Mouse (Mus musculus): ENCODE results near the gene Phlda2. TPM values are rescaled to one million over a fixed set of nuclear protein-coding genes. Genes with fewer than 3 reads are reported as not detected.
A peak's percentile ranks its signal among the peaks of the same experiment; 100 is the strongest.

The Phlda2 gene
- polyA plus RNA-seq, 1 experiment from 2014 or later = 1.5 TPM

- no peaks in the 10 kb centered on the region for H3K27me3 ChIP-seq
- no peak overlapping the region for H3K4me2 ChIP-seq (replicated peaks)
- no peak overlapping the region for H3K27ac ChIP-seq (replicated peaks)
- H3K9me3 ChIP-seq = no peaks in the 10 kb centered on the region
- 80% methylated on average over 4 of the region's 4 CpGs for WGBS
- H3K9ac ChIP-seq (replicated peaks) = no peak overlapping the region
- peaks cover 97% of the 10 kb centered on the region for H3K36me3 ChIP-seq
- no peak overlapping the region for H3K4me3 ChIP-seq
- H3K4me1 ChIP-seq = no peaks in the 10 kb centered on the region
- no peak for ATAC-seq (ENCODE audit: low FRiP score, low read depth)
These were observed 16.4 kb upstream of the Phlda2 start for GRCm38 (mm10) chr7:143519333-143519732.

GRCm38 (mm10) chr7:143514416-143514768 lies 11.4 kb upstream of the Phlda2 start:
- H3K9me3 ChIP-seq = no peaks in the 10 kb centered on the region
- H3K4me3 ChIP-seq = no peak overlapping the region
- no peak overlapping the region for H3K9ac ChIP-seq (replicated peaks)
- no peak overlapping the region for H3K27ac ChIP-seq (replicated peaks)
- peaks cover 63% of the 10 kb centered on the region for H3K36me3 ChIP-seq
- no peak overlapping the region for H3K4me2 ChIP-seq (replicated peaks)
- H3K27me3 ChIP-seq = no peaks in the 10 kb centered on the region
- WGBS = 99% methylated on average over 4 of the region's 4 CpGs
- no peak for ATAC-seq (ENCODE audit: low FRiP score, low read depth)
- H3K4me1 ChIP-seq = no peaks in the 10 kb centered on the region

- WGBS = 95% methylated on average over 10 of the region's 10 CpGs
- peaks cover 58% of the 10 kb centered on the region for H3K36me3 ChIP-seq
- H3K4me1 ChIP-seq = no peaks in the 10 kb centered on the region
- H3K9ac ChIP-seq (replicated peaks) = no peak overlapping the region
- H3K9me3 ChIP-seq = no peaks in the 10 kb centered on the region
- H3K4me2 ChIP-seq (replicated peaks) = no peak overlapping the region
- no peak for ATAC-seq (ENCODE audit: low FRiP score, low read depth)
- H3K27ac ChIP-seq (replicated peaks) = no peak overlapping the region
- H3K4me3 ChIP-seq = no peak overlapping the region
- H3K27me3 ChIP-seq = no peaks in the 10 kb centered on the region
These were observed 10.9 kb upstream of the Phlda2 start for GRCm38 (mm10) chr7:143513763-143514415.

GRCm38 (mm10) chr7:143511335-143511712 lies 8.4 kb upstream of the Phlda2 start:
- H3K36me3 ChIP-seq = peaks cover 32% of the 10 kb centered on the region
- no peak overlapping the region for H3K4me2 ChIP-seq (replicated peaks)
- no peaks in the 10 kb centered on the region for H3K4me1 ChIP-seq
- H3K9me3 ChIP-seq = no peaks in the 10 kb centered on the region
- no peak overlapping the region for H3K27ac ChIP-seq (replicated peaks)
- no peak overlapping the region for H3K4me3 ChIP-seq
- no peak overlapping the region for H3K9ac ChIP-seq (replicated peaks)
- no peak for ATAC-seq (ENCODE audit: low FRiP score, low read depth)
- peaks cover 4% of the 10 kb centered on the region; the same call in 1 of the 2 replicates for H3K27me3 ChIP-seq

GRCm38 (mm10) chr7:143510593-143511334 lies 7.8 kb upstream of the Phlda2 start:
- no peak for ATAC-seq (ENCODE audit: low FRiP score, low read depth)
- 90% methylated on average over 3 of the region's 3 CpGs for WGBS

GRCm38 (mm10) chr7:143509566-143509965 lies 6.6 kb upstream of the Phlda2 start:
- no peak overlapping the region for H3K9ac ChIP-seq (replicated peaks)
- H3K27ac ChIP-seq (replicated peaks) = no peak overlapping the region
- H3K36me3 ChIP-seq = peaks cover 17% of the 10 kb centered on the region
- H3K9me3 ChIP-seq = no peaks in the 10 kb centered on the region
- H3K4me2 ChIP-seq (replicated peaks) = no peak overlapping the region
- H3K4me1 ChIP-seq = no peaks in the 10 kb centered on the region
- ATAC-seq (ENCODE audit: low FRiP score, low read depth) = no peak
- WGBS = 67% methylated on average over 1 of the region's 1 CpGs
- H3K4me3 ChIP-seq = no peak overlapping the region
- H3K27me3 ChIP-seq = peaks cover 15% of the 10 kb centered on the region

More at GRCm38 (mm10) chr7:143510593-143511334, 7.8 kb upstream of the Phlda2 start:
- no peaks in the 10 kb centered on the region for H3K4me1 ChIP-seq
- H3K4me3 ChIP-seq = no peak overlapping the region
- no peak overlapping the region for H3K27ac ChIP-seq (replicated peaks)
- peaks cover 29% of the 10 kb centered on the region for H3K36me3 ChIP-seq
- H3K9ac ChIP-seq (replicated peaks) = no peak overlapping the region
- H3K4me2 ChIP-seq (replicated peaks) = no peak overlapping the region
- no peaks in the 10 kb centered on the region for H3K9me3 ChIP-seq
- peaks cover 6% of the 10 kb centered on the region; the same call in 1 of the 2 replicates for H3K27me3 ChIP-seq

- WGBS = 26% methylated on average over 7 of the region's 7 CpGs
These were observed 3.7 kb upstream of the Phlda2 start for GRCm38 (mm10) chr7:143506675-143507074.

GRCm38 (mm10) chr7:143506271-143506670 lies 3.3 kb upstream of the Phlda2 start:
- WGBS = 64% methylated on average over 7 of the region's 7 CpGs
- H3K4me3 ChIP-seq = no peak overlapping the region
- ATAC-seq (ENCODE audit: low FRiP score, low read depth) = no peak

More at GRCm38 (mm10) chr7:143506675-143507074, 3.7 kb upstream of the Phlda2 start:
- Histone ChIP-seq H3K9ac (replicated peaks) (no peak overlapping the region), H3K4me1 (peaks cover 13% of the 10 kb centered on the region), H3K36me3 (no peaks in the 10 kb centered on the region), H3K4me2 (replicated peaks) (no peak overlapping the region), H3K4me3 (no peak overlapping the region), H3K27ac (replicated peaks) (no peak overlapping the region), H3K27me3 (peaks cover 44% of the 10 kb centered on the region), H3K9me3 (no peaks in the 10 kb centered on the region)
- no peak for ATAC-seq (ENCODE audit: low FRiP score, low read depth)

GRCm38 (mm10) chr7:143505823-143506222 lies 2.9 kb upstream of the Phlda2 start:
- Histone ChIP-seq H3K4me1 (peaks cover 16% of the 10 kb centered on the region), H3K9ac (replicated peaks) (no peak overlapping the region), H3K27me3 (peaks cover 53% of the 10 kb centered on the region), H3K9me3 (no peaks in the 10 kb centered on the region), H3K36me3 (no peaks in the 10 kb centered on the region), H3K27ac (replicated peaks) (no peak overlapping the region), H3K4me3 (no peak overlapping the region), H3K4me2 (replicated peaks) (no peak overlapping the region)
- WGBS = 30% methylated on average over 11 of the region's 11 CpGs
- ATAC-seq (ENCODE audit: low FRiP score, low read depth) = no peak

More at GRCm38 (mm10) chr7:143506271-143506670, 3.3 kb upstream of the Phlda2 start:
- H3K27me3 ChIP-seq = peaks cover 48% of the 10 kb centered on the region
- H3K27ac ChIP-seq (replicated peaks) = no peak overlapping the region
- no peak overlapping the region for H3K9ac ChIP-seq (replicated peaks)
- no peaks in the 10 kb centered on the region for H3K9me3 ChIP-seq
- H3K4me2 ChIP-seq (replicated peaks) = no peak overlapping the region
- no peaks in the 10 kb centered on the region for H3K36me3 ChIP-seq
- peaks cover 16% of the 10 kb centered on the region for H3K4me1 ChIP-seq

- peaks cover 57% of the 10 kb centered on the region for H3K27me3 ChIP-seq
- H3K4me1 ChIP-seq = peaks cover 16% of the 10 kb centered on the region
- no peak overlapping the region for H3K27ac ChIP-seq (replicated peaks)
- H3K9ac ChIP-seq (replicated peaks) = no peak overlapping the region
- 93% methylated on average over 2 of the region's 2 CpGs for WGBS
- H3K4me2 ChIP-seq (replicated peaks) = no peak overlapping the region
- no peak overlapping the region for H3K4me3 ChIP-seq
- H3K36me3 ChIP-seq = no peaks in the 10 kb centered on the region
- no peak for ATAC-seq (ENCODE audit: low FRiP score, low read depth)
- no peaks in the 10 kb centered on the region for H3K9me3 ChIP-seq
These were observed 2.5 kb upstream of the Phlda2 start for GRCm38 (mm10) chr7:143505411-143505810.

- Histone ChIP-seq H3K27me3 (peaks cover 70% of the 10 kb centered on the region), H3K4me2 (replicated peaks) (no peak overlapping the region), H3K4me1 (peaks cover 16% of the 10 kb centered on the region), H3K9me3 (no peaks in the 10 kb centered on the region), H3K27ac (replicated peaks) (no peak overlapping the region), H3K36me3 (no peaks in the 10 kb centered on the region), H3K9ac (replicated peaks) (no peak overlapping the region), H3K4me3 (no peak overlapping the region)
- WGBS = 88% methylated on average over 6 of the region's 6 CpGs
- no peak for ATAC-seq (ENCODE audit: low FRiP score, low read depth)
These were observed 976 bp upstream of the Phlda2 start for GRCm38 (mm10) chr7:143503926-143504325.

- 5% methylated on average over 55 of the region's 55 CpGs for WGBS
- H3K36me3 ChIP-seq = no peaks in the 10 kb centered on the region
These were observed 1.1 kb downstream of the Phlda2 start for GRCm38 (mm10) chr7:143501643-143502417.

More at GRCm38 (mm10) chr7:143501643-143502417, 1.1 kb downstream of the Phlda2 start:
- H3K4me1 ChIP-seq = peaks cover 16% of the 10 kb centered on the region
- no peaks in the 10 kb centered on the region for H3K9me3 ChIP-seq
- H3K9ac ChIP-seq (replicated peaks) = no peak overlapping the region
- H3K27me3 ChIP-seq = peaks cover 80% of the 10 kb centered on the region
- H3K27ac ChIP-seq (replicated peaks) = no peak overlapping the region
- H3K4me2 ChIP-seq (replicated peaks) = peak overlapping the region; percentile 63
- peak overlapping the region; percentile 40 for H3K4me3 ChIP-seq
- ATAC-seq (ENCODE audit: low FRiP score, low read depth) = no peak

Data from midbrain, embryonic 12.5 days (tissue).